Mouse (Mus musculus) spleen, adult 10 weeks (tissue): ENCODE data around the gene Klf7. TPM values are rescaled to one million over a fixed set of nuclear protein-coding genes. Genes with fewer than 3 reads are reported as not detected.

Experiments
- polyA plus RNA-seq: library from polyadenylated mRNA; stranded (reverse); fragments of 350-450 nt; fragmentation: Illumina TruSeq; extraction: RNeasy Lipid Tissue Mini Kit (QIAGEN cat#74804); gene quantifications from one replicate; pipeline ENCODE4 v1.2.3, GENCODE M21; 2015; ENCODE audit warnings: low replicate concordance; ENCODE audit not compliant: insufficient read depth

Gene Klf7
- polyA plus RNA-seq: 22.9 TPM

DNA sequence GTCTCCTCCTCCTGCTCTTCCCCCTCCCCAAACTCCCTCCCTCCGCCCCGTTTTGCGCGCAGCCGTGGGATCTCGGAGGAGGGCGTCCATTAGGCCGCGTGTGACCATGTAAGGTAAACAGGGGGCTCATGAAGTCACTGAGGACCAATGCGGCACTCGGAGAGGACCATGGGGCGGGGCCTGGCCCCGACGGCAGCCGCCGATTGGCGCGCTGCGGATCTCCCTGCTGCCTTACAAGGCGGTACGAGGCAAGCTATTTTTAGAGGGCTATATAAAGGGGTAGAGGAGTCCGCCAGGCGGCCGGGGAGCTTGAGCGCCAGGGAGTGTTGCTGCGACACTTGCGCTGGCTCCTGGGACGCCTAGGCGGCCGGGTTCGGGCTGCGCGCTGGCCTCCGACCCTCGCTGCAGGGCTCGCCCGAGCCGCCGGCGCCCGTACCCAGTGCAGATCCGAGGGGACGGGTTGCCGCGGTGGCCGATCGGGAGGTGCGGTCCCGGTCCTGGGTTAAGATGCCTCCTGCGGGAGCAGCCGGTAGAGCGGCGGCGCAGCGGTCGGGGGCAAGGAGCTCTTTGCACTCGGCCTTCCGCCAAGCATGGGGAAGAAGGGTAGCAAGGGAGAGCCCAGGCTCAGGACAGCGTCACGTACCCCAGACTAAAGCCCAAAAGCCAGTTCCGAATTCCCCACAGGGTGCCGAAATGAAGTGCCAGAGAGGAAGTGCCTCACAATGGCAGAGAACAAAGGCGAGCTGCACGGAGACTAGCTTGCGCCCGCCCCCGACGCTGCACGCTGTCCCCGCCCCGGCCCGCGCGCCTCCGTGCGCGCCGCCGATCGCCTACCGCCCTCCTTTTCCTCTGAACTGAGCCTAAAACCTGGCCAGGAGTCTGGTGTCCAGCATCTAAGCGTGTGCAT is at the start of gene Klf7:
Klf7 (minus strand) TSS at position 724 of the 907 bp plus-strand sequence.

